Mouse (Mus musculus) bone marrow macrophage, adult 2 months (primary cell): ENCODE results near the gene Cpeb4. TPM values are rescaled to one million over a fixed set of nuclear protein-coding genes. Genes with fewer than 3 reads are reported as not detected.
A peak's percentile ranks its signal among the peaks of the same experiment; 100 is the strongest.

Experiments
- H3K27ac ChIP-seq: 2 replicates; pipeline ENCODE4 v1.5.1; 2012; ENCODE audit warnings: low read depth, low read length; ENCODE audit not compliant: insufficient read depth
- H3K4me1 ChIP-seq: 2 replicates; pipeline ENCODE4 v1.6.1; 2012; ENCODE audit warnings: low read length; ENCODE audit not compliant: control insufficient read depth, insufficient read depth
- H3K4me3 ChIP-seq: 2 replicates; pipeline ENCODE4 v1.5.1; 2012; ENCODE audit warnings: mild to moderate bottlenecking, low read length, moderate library complexity; ENCODE audit not compliant: insufficient read depth
- CTCF ChIP-seq: IDR thresholded peaks from 2 replicates; pipeline ENCODE4 v1.5.1; 2012; ENCODE audit warnings: low read depth, mild to moderate bottlenecking, low read length, moderate library complexity
- POLR2A ChIP-seq: IDR thresholded peaks from 2 replicates; pipeline ENCODE4 v1.6.1; 2012; ENCODE audit warnings: mild to moderate bottlenecking, low read depth, low read length, borderline replicate concordance
- polyA plus RNA-seq: library from polyadenylated mRNA; stranded (reverse); fragments of >200 nt; gene quantifications from 2 replicates; pipeline ENCODE4 v1.2.4, GENCODE M21; 2012; ENCODE audit not compliant: missing spikeins, insufficient read depth, insufficient read length

Gene Cpeb4
- polyA plus RNA-seq, 1 experiment: 46.6 TPM

GRCm38 (mm10) chr11:31861149-31861890 lies 10.7 kb upstream of the Cpeb4 start:
- Histone ChIP-seq H3K4me3 (no peak overlapping the region), H3K4me1 (peaks cover 15% of the 10 kb centered on the region), H3K27ac (no peak overlapping the region)
- TF ChIP-seq POLR2A (no peak), CTCF (no peak)

GRCm38 (mm10) chr11:31867976-31868375 lies 4.0 kb upstream of the Cpeb4 start:
- H3K4me3 ChIP-seq: no peak overlapping the region
- peaks cover 31% of the 10 kb centered on the region for H3K4me1 ChIP-seq
- H3K27ac ChIP-seq: peak overlapping the region; percentile 7

GRCm38 (mm10) chr11:31870285-31871010 lies 1.6 kb upstream of the Cpeb4 start:
- Histone ChIP-seq H3K27ac (peak overlapping the region; percentile 91), H3K4me3 (peak overlapping the region; percentile 92), H3K4me1 (peaks cover 23% of the 10 kb centered on the region)
- TF ChIP-seq CTCF: no peak
- peak; percentile 75; the same call in 1 of the 2 replicates for TF ChIP-seq POLR2A

More at GRCm38 (mm10) chr11:31867976-31868375, 4.0 kb upstream of the Cpeb4 start:
- TF ChIP-seq CTCF (no peak), POLR2A (no peak)

GRCm38 (mm10) chr11:31871135-31871541 lies 873 bp upstream of the Cpeb4 start:
- Histone ChIP-seq H3K27ac (peak overlapping the region; percentile 91), H3K4me1 (peaks cover 23% of the 10 kb centered on the region), H3K4me3 (peak overlapping the region; percentile 92)
- TF ChIP-seq CTCF: no peak

GRCm38 (mm10) chr11:31872546-31873261 lies 693 bp downstream of the Cpeb4 start:
- Histone ChIP-seq H3K4me1 (peaks cover 18% of the 10 kb centered on the region), H3K4me3 (peak overlapping the region; percentile 60), H3K27ac (peak overlapping the region; percentile 29)
- no peak for TF ChIP-seq CTCF
- TF ChIP-seq POLR2A: no peak

- Histone ChIP-seq H3K4me1 (peaks cover 6% of the 10 kb centered on the region), H3K4me3 (peak overlapping the region; percentile 31; the same call in 1 of the 2 replicates), H3K27ac (no peak overlapping the region)
- TF ChIP-seq CTCF (no peak), POLR2A (no peak)
Measured at GRCm38 (mm10) chr11:31874071-31874470, 2.1 kb downstream of the Cpeb4 start.

- TF ChIP-seq POLR2A (no peak), CTCF (no peak)
- Histone ChIP-seq H3K4me1 (peaks cover 15% of the 10 kb centered on the region), H3K4me3 (no peak overlapping the region), H3K27ac (no peak overlapping the region)
Measured at GRCm38 (mm10) chr11:31883671-31884070, 11.7 kb downstream of the Cpeb4 start.

- Histone ChIP-seq H3K4me3 (no peak overlapping the region), H3K4me1 (peaks cover 17% of the 10 kb centered on the region), H3K27ac (no peak overlapping the region)
- TF ChIP-seq POLR2A: no peak
- no peak for TF ChIP-seq CTCF
Measured at GRCm38 (mm10) chr11:31885765-31886164, 13.8 kb downstream of the Cpeb4 start.

GRCm38 (mm10) chr11:31888229-31888628 lies 16.2 kb downstream of the Cpeb4 start:
- Histone ChIP-seq H3K4me3 (no peak overlapping the region), H3K27ac (no peak overlapping the region), H3K4me1 (peaks cover 20% of the 10 kb centered on the region)
- no peak for TF ChIP-seq CTCF
- no peak for TF ChIP-seq POLR2A
